Mouse (Mus musculus): ENCODE measurements around the gene 4930432M17Rik. TPM values are rescaled to one million over a fixed set of nuclear protein-coding genes. Genes with fewer than 3 reads are reported as not detected.

4930432M17Rik gene
- polyA plus RNA-seq, 1 experiment, result not detected

GRCm38 (mm10) chr3:121682439-121683411, 12.2 kb downstream of the 4930432M17Rik start:
- TF ChIP-seq POLR2A (IDR thresholded peaks at IDR 0.05; ENCODE audit: low read depth, low read length) (no peak), CTCF (conservative IDR thresholded peaks at IDR 0.05; ENCODE audit: insufficient read depth, insufficient read length, low read depth, low read length) (no peak)
- DNase-seq, result peak; percentile 32
- no peaks in the 10 kb centered on the region for H3K36me3 ChIP-seq (ENCODE audit: control insufficient read depth, insufficient read depth, low read length)
- H3K27ac ChIP-seq (ENCODE audit: insufficient read depth, low read depth, low read length), result peak overlapping the region; percentile 51; the same call in 1 of the 2 replicates
- H3K4me3 ChIP-seq (ENCODE audit: insufficient read depth, low read depth, low read length), result no peak overlapping the region
- no peaks in the 10 kb centered on the region for H3K27me3 ChIP-seq (replicated peaks; ENCODE audit: control insufficient read depth, insufficient read depth, low read length)
- H3K4me1 ChIP-seq (ENCODE audit: control insufficient read depth, insufficient read depth, low read length), result peaks cover 11% of the 10 kb centered on the region
- 64% methylated on average over 10 of the region's 10 CpGs for WGBS

- Histone ChIP-seq H3K27ac (ENCODE audit: insufficient read depth, low read depth, low read length) (peak overlapping the region; percentile 95), H3K36me3 (ENCODE audit: control insufficient read depth, insufficient read depth, low read length) (no peaks in the 10 kb centered on the region), H3K4me3 (ENCODE audit: insufficient read depth, low read depth, low read length) (no peak overlapping the region), H3K27me3 (replicated peaks; ENCODE audit: control insufficient read depth, insufficient read depth, low read length) (no peaks in the 10 kb centered on the region), H3K4me1 (ENCODE audit: control insufficient read depth, insufficient read depth, low read length) (peaks cover 11% of the 10 kb centered on the region)
- WGBS, result 42% methylated on average over 4 of the region's 4 CpGs
- DNase-seq, result peak; percentile 37
- TF ChIP-seq CTCF (conservative IDR thresholded peaks at IDR 0.05; ENCODE audit: insufficient read depth, insufficient read length, low read depth, low read length), result no peak
- TF ChIP-seq POLR2A (IDR thresholded peaks at IDR 0.05; ENCODE audit: low read depth, low read length), result no peak
Observed at GRCm38 (mm10) chr3:121684552-121684951, 14.0 kb downstream of the 4930432M17Rik start.

- 36% methylated on average over 4 of the region's 4 CpGs for WGBS
- peak; percentile 89 for DNase-seq
- H3K27ac ChIP-seq (ENCODE audit: insufficient read depth, low read depth, low read length), result peak overlapping the region; percentile 95
Observed at GRCm38 (mm10) chr3:121684963-121685362, 14.4 kb downstream of the 4930432M17Rik start.

GRCm38 (mm10) chr3:121685985-121686384, 15.4 kb downstream of the 4930432M17Rik start:
- DNase-seq, result no peak
- TF ChIP-seq CTCF (conservative IDR thresholded peaks at IDR 0.05; ENCODE audit: insufficient read depth, insufficient read length, low read depth, low read length) (no peak), POLR2A (IDR thresholded peaks at IDR 0.05; ENCODE audit: low read depth, low read length) (no peak)
- Histone ChIP-seq H3K36me3 (ENCODE audit: control insufficient read depth, insufficient read depth, low read length) (no peaks in the 10 kb centered on the region), H3K27me3 (replicated peaks; ENCODE audit: control insufficient read depth, insufficient read depth, low read length) (no peaks in the 10 kb centered on the region), H3K4me3 (ENCODE audit: insufficient read depth, low read depth, low read length) (no peak overlapping the region), H3K27ac (ENCODE audit: insufficient read depth, low read depth, low read length) (no peak overlapping the region), H3K4me1 (ENCODE audit: control insufficient read depth, insufficient read depth, low read length) (peaks cover 11% of the 10 kb centered on the region)
- WGBS, result 75% methylated on average over 1 of the region's 1 CpGs

More at GRCm38 (mm10) chr3:121684963-121685362, 14.4 kb downstream of the 4930432M17Rik start:
- Histone ChIP-seq H3K27me3 (replicated peaks; ENCODE audit: control insufficient read depth, insufficient read depth, low read length) (no peaks in the 10 kb centered on the region), H3K4me1 (ENCODE audit: control insufficient read depth, insufficient read depth, low read length) (peaks cover 11% of the 10 kb centered on the region), H3K36me3 (ENCODE audit: control insufficient read depth, insufficient read depth, low read length) (no peaks in the 10 kb centered on the region), H3K4me3 (ENCODE audit: insufficient read depth, low read depth, low read length) (no peak overlapping the region)
- TF ChIP-seq POLR2A (IDR thresholded peaks at IDR 0.05; ENCODE audit: low read depth, low read length) (no peak), CTCF (conservative IDR thresholded peaks at IDR 0.05; ENCODE audit: insufficient read depth, insufficient read length, low read depth, low read length) (no peak)

- no peak overlapping the region for H3K4me3 ChIP-seq (ENCODE audit: insufficient read depth, low read depth, low read length)
- H3K27me3 ChIP-seq (replicated peaks; ENCODE audit: control insufficient read depth, insufficient read depth, low read length), result no peaks in the 10 kb centered on the region
- DNase-seq, result no peak
- TF ChIP-seq POLR2A (IDR thresholded peaks at IDR 0.05; ENCODE audit: low read depth, low read length), result no peak
- no peak for TF ChIP-seq CTCF (conservative IDR thresholded peaks at IDR 0.05; ENCODE audit: insufficient read depth, insufficient read length, low read depth, low read length)
- no peak overlapping the region for H3K27ac ChIP-seq (ENCODE audit: insufficient read depth, low read depth, low read length)
- whole genome bisulfite sequencing, result 81% methylated on average over 4 of the region's 4 CpGs
- H3K4me1 ChIP-seq (ENCODE audit: control insufficient read depth, insufficient read depth, low read length), result peaks cover 11% of the 10 kb centered on the region
- H3K36me3 ChIP-seq (ENCODE audit: control insufficient read depth, insufficient read depth, low read length), result no peaks in the 10 kb centered on the region
Observed at GRCm38 (mm10) chr3:121686408-121686911, 15.9 kb downstream of the 4930432M17Rik start.

GRCm38 (mm10) chr3:121687741-121688140, 17.2 kb downstream of the 4930432M17Rik start:
- no peak for DNase-seq
- Histone ChIP-seq H3K36me3 (ENCODE audit: control insufficient read depth, insufficient read depth, low read length) (no peaks in the 10 kb centered on the region), H3K27me3 (replicated peaks; ENCODE audit: control insufficient read depth, insufficient read depth, low read length) (no peaks in the 10 kb centered on the region), H3K27ac (ENCODE audit: insufficient read depth, low read depth, low read length) (no peak overlapping the region), H3K4me1 (ENCODE audit: control insufficient read depth, insufficient read depth, low read length) (peaks cover 11% of the 10 kb centered on the region), H3K4me3 (ENCODE audit: insufficient read depth, low read depth, low read length) (no peak overlapping the region)
- 78% methylated on average over 3 of the region's 3 CpGs for WGBS
- no peak for TF ChIP-seq CTCF (conservative IDR thresholded peaks at IDR 0.05; ENCODE audit: insufficient read depth, insufficient read length, low read depth, low read length)
- TF ChIP-seq POLR2A (IDR thresholded peaks at IDR 0.05; ENCODE audit: low read depth, low read length), result no peak

GRCm38 (mm10) chr3:121689029-121689428, 18.5 kb downstream of the 4930432M17Rik start:
- no peaks in the 10 kb centered on the region for H3K36me3 ChIP-seq (ENCODE audit: control insufficient read depth, insufficient read depth, low read length)
- H3K27me3 ChIP-seq (replicated peaks; ENCODE audit: control insufficient read depth, insufficient read depth, low read length), result no peaks in the 10 kb centered on the region
- peaks cover 20% of the 10 kb centered on the region for H3K4me1 ChIP-seq (ENCODE audit: control insufficient read depth, insufficient read depth, low read length)
- no peak for DNase-seq
- whole genome bisulfite sequencing, result 92% methylated on average over 5 of the region's 5 CpGs
- TF ChIP-seq POLR2A (IDR thresholded peaks at IDR 0.05; ENCODE audit: low read depth, low read length) (no peak), CTCF (conservative IDR thresholded peaks at IDR 0.05; ENCODE audit: insufficient read depth, insufficient read length, low read depth, low read length) (no peak)
- no peak overlapping the region for H3K27ac ChIP-seq (ENCODE audit: insufficient read depth, low read depth, low read length)
- H3K4me3 ChIP-seq (ENCODE audit: insufficient read depth, low read depth, low read length), result no peak overlapping the region
